Mouse (Mus musculus): ENCODE data around the gene Bmpr1a. TPM values are rescaled to one million over a fixed set of nuclear protein-coding genes. Genes with fewer than 3 reads are reported as not detected.

Bmpr1a gene
- 31.6 and 42.8 TPM in 2 replicates for polyA plus RNA-seq (2016; fragmentation: Nextera tagmentation; extraction: Ambion mirVana)

DNA sequence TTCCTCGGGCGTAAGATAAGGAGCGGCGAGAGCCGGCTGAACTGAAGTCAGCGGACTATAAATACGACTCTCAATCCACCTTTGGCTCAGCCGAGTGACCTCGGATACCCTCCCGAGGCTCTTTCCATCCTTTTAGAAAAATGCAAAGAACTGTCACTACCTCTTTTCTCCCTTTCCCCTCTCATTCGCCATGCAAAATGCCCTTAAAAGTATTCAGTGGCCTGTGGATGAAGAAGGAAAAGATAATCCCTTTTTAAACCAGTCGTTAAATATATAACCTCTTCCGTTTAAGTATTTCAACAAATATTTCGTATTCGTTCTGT, at the start of gene Bmpr1a:
TSS of gene Bmpr1a (minus strand) at position 17 of the 323 bp plus-strand sequence.
- no peak for DNase-seq (ENCODE audit: low spot score)
- Histone ChIP-seq H3K27ac (peak within 1 kb of the TSS; percentile 99), H3K9me3 (no peaks in the 10 kb centered on the region), H3K36me3 (no peaks in the 10 kb centered on the region), H3K4me3 (peak within 1 kb of the TSS; percentile 91), H3K27me3 (ENCODE audit: insufficient read depth, poor library complexity, severe bottlenecking) (peaks cover 5% of the 10 kb centered on the region; the same call in 1 of the 2 replicates), H3K4me1 (replicated peaks) (peaks cover 44% of the 10 kb centered on the region)
- WGBS, result 10% methylated on average over 15 of the region's 15 CpGs

GRCm38 (mm10) chr14:34552226-34552625, 49.1 kb upstream of the Bmpr1a start:
- Histone ChIP-seq H3K36me3 (no peaks in the 10 kb centered on the region), H3K4me1 (replicated peaks) (peaks cover 18% of the 10 kb centered on the region; the same call in 1 of the 2 replicates), H3K9me3 (no peaks in the 10 kb centered on the region), H3K27ac (no peak overlapping the region), H3K27me3 (ENCODE audit: insufficient read depth, poor library complexity, severe bottlenecking) (peaks cover 8% of the 10 kb centered on the region), H3K4me3 (no peak overlapping the region)
- 90% methylated on average over 5 of the region's 5 CpGs for WGBS
- no peak for DNase-seq (ENCODE audit: low spot score)

DNA sequence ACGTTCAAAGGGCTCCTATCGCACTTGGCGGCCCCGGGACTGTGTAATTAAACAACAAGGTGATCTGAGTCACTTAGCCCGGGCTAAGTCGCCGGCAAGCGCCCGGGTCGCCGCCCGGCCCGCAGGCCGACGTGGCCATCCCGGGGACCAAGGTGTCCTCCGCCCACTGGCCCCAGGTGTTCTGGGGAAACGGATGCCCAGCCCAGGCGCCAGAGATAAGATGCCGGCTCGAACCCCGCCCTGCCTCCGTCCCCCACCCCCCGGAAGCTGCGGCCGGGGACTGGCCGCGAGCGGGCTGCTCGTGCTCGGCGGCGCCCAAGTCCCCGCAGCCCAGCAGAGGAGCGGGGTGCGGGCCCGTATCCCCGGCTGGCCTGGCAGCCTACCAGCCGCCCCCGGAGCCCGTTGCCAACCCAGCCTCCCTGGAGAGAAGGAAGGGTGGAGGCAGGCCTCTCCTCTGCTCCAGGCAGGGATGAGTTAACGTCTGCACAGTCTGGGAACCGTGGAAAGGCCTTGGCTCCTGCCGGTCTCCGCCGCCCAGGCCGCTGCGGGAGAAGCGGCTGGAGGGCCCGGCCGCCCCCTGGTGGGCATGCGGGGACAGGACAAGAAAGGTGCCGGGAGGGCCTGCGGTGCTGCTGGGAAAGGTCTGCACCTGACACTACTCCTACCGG, 46.0 kb upstream of the Bmpr1a start:
- Histone ChIP-seq H3K4me1 (replicated peaks) (peaks cover 15% of the 10 kb centered on the region; the same call in 1 of the 2 replicates), H3K36me3 (no peaks in the 10 kb centered on the region), H3K27me3 (ENCODE audit: insufficient read depth, poor library complexity, severe bottlenecking) (peaks cover 37% of the 10 kb centered on the region), H3K9me3 (no peaks in the 10 kb centered on the region), H3K27ac (peak overlapping the region; percentile 93), H3K4me3 (peak overlapping the region; percentile 77)
- WGBS, result under 1% methylated on average over 55 of the region's 55 CpGs
- peak; percentile 90 for DNase-seq (ENCODE audit: low spot score)

DNA sequence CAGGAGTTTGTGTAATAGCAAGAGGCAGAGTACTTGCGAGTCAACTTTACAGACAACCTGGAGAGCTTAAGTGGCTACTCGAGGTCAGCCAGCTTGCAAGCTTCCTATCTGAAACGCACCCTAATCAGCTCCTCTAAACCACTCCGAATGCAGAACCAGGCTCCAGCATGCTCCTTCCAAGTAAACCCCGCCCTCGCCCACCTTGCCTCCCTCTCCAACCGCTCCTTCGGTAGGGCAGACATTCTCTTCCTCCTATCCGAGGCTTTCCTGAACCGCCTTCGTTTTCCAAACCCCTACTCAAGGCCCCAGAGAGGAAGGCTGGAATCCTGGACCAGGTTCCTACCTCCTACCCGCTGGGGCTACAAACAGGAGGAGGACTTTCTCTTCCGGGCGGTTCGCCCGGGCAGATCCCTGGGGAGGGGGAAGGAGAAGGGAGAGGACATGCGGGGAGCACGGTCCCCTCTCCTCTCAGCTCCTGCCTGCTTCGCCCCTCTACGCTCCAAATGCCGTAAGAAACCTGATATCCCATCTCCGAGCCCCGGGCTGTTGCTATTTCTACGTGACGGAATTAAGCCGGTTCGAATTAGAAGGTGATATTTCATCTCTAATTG, 45.4 kb upstream of the Bmpr1a start:
- under 1% methylated on average over 27 of the region's 27 CpGs for WGBS
- Histone ChIP-seq H3K9me3 (no peaks in the 10 kb centered on the region), H3K36me3 (no peaks in the 10 kb centered on the region), H3K27ac (peak overlapping the region; percentile 93), H3K4me3 (peak overlapping the region; percentile 77), H3K4me1 (replicated peaks) (peaks cover 15% of the 10 kb centered on the region; the same call in 1 of the 2 replicates), H3K27me3 (ENCODE audit: insufficient read depth, poor library complexity, severe bottlenecking) (peaks cover 39% of the 10 kb centered on the region)
- peak; percentile 72 for DNase-seq (ENCODE audit: low spot score)

- H3K4me3 ChIP-seq, result no peak overlapping the region
- DNase-seq (ENCODE audit: low spot score), result no peak
- 79% methylated on average over 2 of the region's 2 CpGs for WGBS
- peaks cover 20% of the 10 kb centered on the region; the same call in 1 of the 2 replicates for H3K4me1 ChIP-seq (replicated peaks)
- H3K27me3 ChIP-seq (ENCODE audit: insufficient read depth, poor library complexity, severe bottlenecking), result peaks cover 51% of the 10 kb centered on the region
- no peaks in the 10 kb centered on the region for H3K9me3 ChIP-seq
- H3K27ac ChIP-seq, result no peak overlapping the region
- H3K36me3 ChIP-seq, result no peaks in the 10 kb centered on the region
Observed at GRCm38 (mm10) chr14:34544545-34544944, 41.4 kb upstream of the Bmpr1a start.

- Histone ChIP-seq H3K27me3 (ENCODE audit: insufficient read depth, poor library complexity, severe bottlenecking) (peaks cover 51% of the 10 kb centered on the region), H3K27ac (no peak overlapping the region), H3K36me3 (no peaks in the 10 kb centered on the region), H3K4me1 (replicated peaks) (peaks cover 14% of the 10 kb centered on the region; the same call in 1 of the 2 replicates), H3K9me3 (no peaks in the 10 kb centered on the region), H3K4me3 (no peak overlapping the region)
- no peak for DNase-seq (ENCODE audit: low spot score)
- 89% methylated on average over 6 of the region's 6 CpGs for WGBS
Observed at GRCm38 (mm10) chr14:34544001-34544400, 40.9 kb upstream of the Bmpr1a start.

DNA sequence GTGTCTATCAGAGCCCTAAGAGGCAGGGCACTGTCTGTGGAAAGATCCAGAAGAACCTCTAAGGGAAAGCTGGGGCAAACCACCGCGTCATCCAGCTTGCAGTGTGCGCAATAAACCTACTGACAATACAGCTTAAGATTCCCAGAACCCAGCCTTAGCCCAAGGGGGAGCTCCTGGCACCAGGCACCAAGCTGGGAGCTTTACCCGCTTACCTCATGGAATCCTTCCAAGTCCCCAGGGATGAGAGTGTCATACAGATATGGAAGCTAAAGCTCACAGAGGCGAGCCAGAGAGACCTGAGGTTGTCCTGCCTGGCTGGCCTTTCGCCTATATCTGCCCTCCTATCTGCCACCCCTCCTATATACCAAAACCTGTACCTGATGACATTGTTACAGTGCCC, 40.5 kb upstream of the Bmpr1a start:
- Histone ChIP-seq H3K4me1 (replicated peaks) (peaks cover 12% of the 10 kb centered on the region; the same call in 1 of the 2 replicates), H3K4me3 (no peak overlapping the region), H3K36me3 (no peaks in the 10 kb centered on the region), H3K27ac (no peak overlapping the region), H3K27me3 (ENCODE audit: insufficient read depth, poor library complexity, severe bottlenecking) (peaks cover 51% of the 10 kb centered on the region), H3K9me3 (no peaks in the 10 kb centered on the region)
- no peak for DNase-seq (ENCODE audit: low spot score)
- WGBS, result 84% methylated on average over 6 of the region's 6 CpGs

- Histone ChIP-seq H3K36me3 (no peaks in the 10 kb centered on the region), H3K27ac (no peak overlapping the region), H3K4me3 (no peak overlapping the region), H3K4me1 (replicated peaks) (peaks cover 5% of the 10 kb centered on the region; the same call in 1 of the 2 replicates), H3K27me3 (ENCODE audit: insufficient read depth, poor library complexity, severe bottlenecking) (peaks cover 41% of the 10 kb centered on the region), H3K9me3 (no peaks in the 10 kb centered on the region)
- WGBS, result 87% methylated on average over 5 of the region's 5 CpGs
- no peak for DNase-seq (ENCODE audit: low spot score)
Observed at GRCm38 (mm10) chr14:34541896-34542295, 38.8 kb upstream of the Bmpr1a start.

DNA sequence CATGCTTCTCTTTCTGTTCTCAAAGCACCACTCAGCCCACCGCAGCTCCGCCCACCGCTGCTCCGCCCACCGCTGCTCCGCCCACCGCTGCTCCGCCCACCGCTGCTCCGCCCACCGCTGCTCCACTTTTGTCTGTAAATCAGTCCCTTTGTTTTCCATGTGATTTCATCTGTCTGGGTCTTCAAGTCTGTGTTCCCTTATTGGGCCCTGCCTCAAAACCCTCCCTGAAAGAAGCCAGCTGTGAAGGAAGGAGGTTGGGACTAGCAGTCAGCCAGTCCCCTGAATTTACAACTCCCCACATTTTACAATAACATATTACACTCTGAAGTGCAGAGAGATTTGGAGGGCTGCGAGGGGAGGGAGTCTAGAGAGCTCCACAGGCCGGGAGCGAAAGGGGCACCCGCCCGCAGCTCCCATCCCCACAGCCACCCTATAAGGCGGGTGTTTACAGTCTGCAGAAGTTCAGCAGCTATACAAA, 37.6 kb upstream of the Bmpr1a start:
- Histone ChIP-seq H3K36me3 (no peaks in the 10 kb centered on the region), H3K9me3 (no peaks in the 10 kb centered on the region), H3K4me3 (peak overlapping the region; percentile 29), H3K4me1 (replicated peaks) (peaks cover 5% of the 10 kb centered on the region; the same call in 1 of the 2 replicates), H3K27ac (peak overlapping the region; percentile 81), H3K27me3 (ENCODE audit: insufficient read depth, poor library complexity, severe bottlenecking) (peaks cover 30% of the 10 kb centered on the region)
- 13% methylated on average over 17 of the region's 17 CpGs for WGBS
- peak; percentile 34 for DNase-seq (ENCODE audit: low spot score)

DNA sequence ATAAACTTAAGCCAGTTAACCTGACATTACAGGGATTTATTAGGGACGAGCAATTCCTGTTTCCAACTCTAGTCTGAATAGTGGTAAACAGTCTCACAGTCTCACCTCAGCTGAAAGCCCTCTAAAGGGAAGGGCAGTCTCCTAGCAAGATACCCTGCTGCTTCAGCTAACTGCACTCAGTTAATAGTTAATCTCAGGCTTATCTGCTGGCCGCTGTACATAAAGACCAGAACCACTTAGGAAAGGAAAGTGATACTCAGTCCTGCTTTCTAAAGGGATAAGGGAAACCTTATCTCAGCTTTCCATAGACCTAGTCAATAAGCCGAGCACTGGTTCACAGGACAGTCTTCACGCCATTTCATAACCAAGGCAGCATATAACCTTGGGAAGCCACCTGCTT, 32.7 kb upstream of the Bmpr1a start:
- H3K4me1 ChIP-seq (replicated peaks), result peaks cover 3% of the 10 kb centered on the region; the same call in 1 of the 2 replicates
- DNase-seq (ENCODE audit: low spot score), result no peak
- WGBS, result 77% methylated on average over 4 of the region's 4 CpGs
- no peak overlapping the region for H3K4me3 ChIP-seq
- no peaks in the 10 kb centered on the region for H3K9me3 ChIP-seq
- H3K36me3 ChIP-seq, result no peaks in the 10 kb centered on the region
- 0 out of 2 replicates have a peak, but pooled peaks cover 4% of the 10 kb centered on the region for H3K27me3 ChIP-seq (ENCODE audit: insufficient read depth, poor library complexity, severe bottlenecking)
- H3K27ac ChIP-seq, result no peak overlapping the region

- no peak for DNase-seq (ENCODE audit: low spot score)
- Histone ChIP-seq H3K4me3 (no peak overlapping the region), H3K27me3 (ENCODE audit: insufficient read depth, poor library complexity, severe bottlenecking) (no peaks in the 10 kb centered on the region), H3K9me3 (peaks cover 10% of the 10 kb centered on the region; the same call in 1 of the 2 replicates), H3K27ac (no peak overlapping the region), H3K4me1 (replicated peaks) (no peaks in the 10 kb centered on the region), H3K36me3 (no peaks in the 10 kb centered on the region)
- WGBS, result 86% methylated on average over 5 of the region's 5 CpGs
Observed at GRCm38 (mm10) chr14:34533537-34533936, 30.4 kb upstream of the Bmpr1a start.

GRCm38 (mm10) chr14:34532536-34532935, 29.4 kb upstream of the Bmpr1a start:
- no peak overlapping the region for H3K4me3 ChIP-seq
- WGBS, result 82% methylated on average over 6 of the region's 6 CpGs

GRCm38 (mm10) chr14:34528804-34529203, 25.7 kb upstream of the Bmpr1a start:
- no peaks in the 10 kb centered on the region for H3K4me1 ChIP-seq (replicated peaks)
- peaks cover 8% of the 10 kb centered on the region; the same call in 1 of the 2 replicates for H3K27me3 ChIP-seq (ENCODE audit: insufficient read depth, poor library complexity, severe bottlenecking)
- no peaks in the 10 kb centered on the region for H3K36me3 ChIP-seq
- no peak for DNase-seq (ENCODE audit: low spot score)
- no peak overlapping the region for H3K4me3 ChIP-seq
- H3K9me3 ChIP-seq, result peaks cover 10% of the 10 kb centered on the region; the same call in 1 of the 2 replicates
- H3K27ac ChIP-seq, result no peak overlapping the region
- WGBS, result 76% methylated on average over 8 of the region's 8 CpGs

More at GRCm38 (mm10) chr14:34532536-34532935, 29.4 kb upstream of the Bmpr1a start:
- no peaks in the 10 kb centered on the region for H3K36me3 ChIP-seq
- peaks cover 10% of the 10 kb centered on the region; the same call in 1 of the 2 replicates for H3K9me3 ChIP-seq
- no peaks in the 10 kb centered on the region for H3K4me1 ChIP-seq (replicated peaks)
- no peak for DNase-seq (ENCODE audit: low spot score)
- H3K27ac ChIP-seq, result no peak overlapping the region
- H3K27me3 ChIP-seq (ENCODE audit: insufficient read depth, poor library complexity, severe bottlenecking), result peaks cover 8% of the 10 kb centered on the region; the same call in 1 of the 2 replicates

All from hindbrain, embryonic 10.5 days (tissue).